Mouse (Mus musculus): Measurements from ENCODE around the gene Lyrm9.

DNA sequence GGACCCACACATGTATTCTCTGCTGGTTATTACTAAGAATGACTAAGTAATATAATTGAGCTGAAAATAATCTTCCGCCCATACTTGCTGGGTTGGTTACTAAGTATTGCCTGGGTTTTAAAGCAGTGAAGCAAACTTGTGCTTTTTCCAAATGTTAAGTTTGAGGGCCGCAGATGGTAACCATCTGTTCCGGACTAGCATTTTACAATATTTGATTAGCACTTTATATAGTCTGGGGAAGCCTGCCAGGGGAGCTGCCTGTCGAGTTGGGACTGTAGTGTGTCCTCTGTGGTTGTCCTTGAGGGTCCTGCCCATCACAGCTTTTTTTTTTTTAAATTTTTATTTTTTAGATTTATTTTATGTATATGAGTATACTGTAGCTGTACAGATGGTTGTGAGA is 5.3 kb downstream of the Lyrm9 start:
- TF ChIP-seq USF2 (IDR thresholded peaks at IDR 0.05; ENCODE audit: borderline replicate concordance in 1 of 2, insufficient read depth in 1 of 2, low read depth in 1 of 2, low read length in 2 of 2) = no peak
- no peak for TF ChIP-seq POLR2A (IDR thresholded peaks at IDR 0.05; ENCODE audit: control insufficient read depth in 1 of 2, insufficient read depth in 1 of 2, low read depth in 1 of 2, low read length in 2 of 2, poor library complexity in 1 of 2)
- TF ChIP-seq TBP (IDR thresholded peaks at IDR 0.05; ENCODE audit: low read depth, low read length) = no peak
- no peak for TF ChIP-seq MEF2A (IDR thresholded peaks at IDR 0.05; ENCODE audit: extremely low read depth, insufficient replicate concordance, low read depth, low read length, poor library complexity, severe bottlenecking)
- no peak for TF ChIP-seq MYB (IDR thresholded peaks at IDR 0.05; ENCODE audit: low read depth, low read length)
- 0 out of 4 replicates have a peak, but pooled peaks of 1 of the 2 experiments have one; percentile 3 for TF ChIP-seq EP300 (IDR thresholded peaks at IDR 0.05; ENCODE audit: low read depth in 1 of 2, low read length in 2 of 2)
- no peak for TF ChIP-seq E2F4 (IDR thresholded peaks at IDR 0.05; ENCODE audit: borderline replicate concordance, low read depth, low read length)
- TF ChIP-seq CTCF (IDR thresholded peaks at IDR 0.05 in 2 of 3, conservative IDR thresholded peaks at IDR 0.05 in 1 of 3; ENCODE audit: control insufficient read depth in 1 of 3, insufficient read depth in 1 of 3, low read depth in 2 of 3, low read length in 3 of 3, poor library complexity in 1 of 3, severe bottlenecking in 1 of 3) = no peak
- TF ChIP-seq ZNF384 (IDR thresholded peaks at IDR 0.05; ENCODE audit: low read depth, low read length) = no peak
- no peak for TF ChIP-seq POLR2AphosphoS2 (IDR thresholded peaks at IDR 0.05; ENCODE audit: low read length)
- TF ChIP-seq RAD21 (IDR thresholded peaks at IDR 0.05; ENCODE audit: low read depth, low read length) = no peak
- TF ChIP-seq GABPA (IDR thresholded peaks at IDR 0.05; ENCODE audit: low read depth, low read length) = no peak
- no peak for TF ChIP-seq TCF12 (IDR thresholded peaks at IDR 0.05; ENCODE audit: low read depth, low read length)
